Mouse (Mus musculus) intestine, embryonic 14.5 days (tissue): Measurements from ENCODE around the gene Fam131b. TPM values are rescaled to one million over a fixed set of nuclear protein-coding genes. Genes with fewer than 3 reads are reported as not detected.

ENCODE experiments used
- ATAC-seq: fragments of 200-750 bp; cut with Nextera tagmentation; replicated peaks from 2 replicates; pipeline ENCODE4 v1.8.0; 2017; ENCODE audit warnings: low read depth, moderate number of reproducible peaks, moderate TSS enrichment, moderate library complexity; ENCODE audit not compliant: low FRiP score, low TSS enrichment
- DNase-seq: peaks from one replicate; pipeline ENCODE4 v3.0.0-alpha.2; 2018; ENCODE audit warnings: low spot score
- H3K27ac ChIP-seq: fragments of 300-500 bp; sonication (generic); 2 replicates; pipeline ENCODE4 v1.5.1; 2014; ENCODE audit warnings: low read depth, mild to moderate bottlenecking, control low read depth
- H3K27me3 ChIP-seq: fragments of 300-500 bp; sonication (generic); replicated peaks from 2 replicates; pipeline ENCODE4 v1.6.1; 2014; ENCODE audit warnings: low read length, control low read depth; ENCODE audit not compliant: control insufficient read depth, insufficient read depth
- H3K36me3 ChIP-seq: fragments of 300-500 bp; sonication (generic); 2 replicates; pipeline ENCODE4 v1.6.1; 2014; ENCODE audit warnings: low read length, control low read depth; ENCODE audit not compliant: control insufficient read depth, insufficient read depth
- H3K4me1 ChIP-seq: fragments of 300-500 bp; sonication (generic); replicated peaks from 2 replicates; pipeline ENCODE4 v1.6.1; 2014; ENCODE audit warnings: low read length, control low read depth, mixed read lengths; ENCODE audit not compliant: control insufficient read depth, insufficient read depth
- H3K4me2 ChIP-seq: fragments of 300-500 bp; sonication (generic); 2 replicates; pipeline ENCODE4 v1.6.1; 2014; ENCODE audit warnings: low read length
- H3K4me3 ChIP-seq: fragments of 300-500 bp; sonication (generic); 2 replicates; pipeline ENCODE4 v1.5.1; 2014; ENCODE audit warnings: low read depth, low read length, control low read depth, mixed read lengths
- H3K9ac ChIP-seq: fragments of 300-500 bp; sonication (generic); 2 replicates; pipeline ENCODE4 v1.6.1; 2014; ENCODE audit warnings: mild to moderate bottlenecking, low read length
- H3K9me3 ChIP-seq: fragments of 300-500 bp; sonication (generic); 2 replicates; pipeline ENCODE4 v1.6.1; 2016; ENCODE audit warnings: low read length, control low read depth; ENCODE audit not compliant: control insufficient read depth
- WGBS: fragments of 180-500 bp; shearing (Covaris S2); extraction: QIAGEN DNeasy Blood & Tissue Kit; methylation state at CpG from one replicate; pipeline ENCODE4 v1.1.7; 2014; 5-methylcytosine and 5-hydroxymethylcytosine counted together
- polyA plus RNA-seq: library from polyadenylated mRNA; unstranded; fragments of >200 nt; fragmentation: Nextera tagmentation; extraction: Ambion mirVana; gene quantifications from 2 replicates; pipeline ENCODE4 v1.2.1, GENCODE M21; 2014

Gene Fam131b
- polyA plus RNA-seq, 1 experiment from 2014 or later: 0.32 TPM

DNA sequence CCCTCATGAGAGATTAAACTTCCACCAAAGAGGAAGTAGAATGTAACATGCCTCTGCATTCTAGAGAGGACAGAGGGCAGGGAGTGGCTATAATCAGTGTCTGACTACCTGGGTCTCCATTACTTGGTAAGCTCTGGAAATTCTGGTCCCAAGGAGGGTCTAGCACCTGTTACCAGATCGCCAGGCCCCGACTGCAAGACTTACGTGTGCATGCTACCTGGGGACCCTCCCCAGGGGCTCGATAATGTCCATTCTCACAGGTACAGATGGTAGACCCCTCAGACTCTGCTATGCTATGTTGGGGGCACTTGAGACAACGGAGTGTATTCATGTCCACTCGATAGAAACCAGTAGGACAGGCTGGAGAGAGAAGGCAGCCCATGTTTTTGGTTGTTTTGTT is 40.8 kb upstream of the Fam131b start:
- Histone ChIP-seq H3K9ac (no peak overlapping the region), H3K27me3 (no peaks in the 10 kb centered on the region), H3K27ac (no peak overlapping the region), H3K9me3 (no peaks in the 10 kb centered on the region), H3K4me3 (no peak overlapping the region), H3K4me1 (no peaks in the 10 kb centered on the region), H3K36me3 (peaks cover 18% of the 10 kb centered on the region), H3K4me2 (no peak overlapping the region)
- no peak for DNase-seq
- 88% methylated on average over 6 of the region's 6 CpGs for WGBS
- no peak for ATAC-seq

DNA sequence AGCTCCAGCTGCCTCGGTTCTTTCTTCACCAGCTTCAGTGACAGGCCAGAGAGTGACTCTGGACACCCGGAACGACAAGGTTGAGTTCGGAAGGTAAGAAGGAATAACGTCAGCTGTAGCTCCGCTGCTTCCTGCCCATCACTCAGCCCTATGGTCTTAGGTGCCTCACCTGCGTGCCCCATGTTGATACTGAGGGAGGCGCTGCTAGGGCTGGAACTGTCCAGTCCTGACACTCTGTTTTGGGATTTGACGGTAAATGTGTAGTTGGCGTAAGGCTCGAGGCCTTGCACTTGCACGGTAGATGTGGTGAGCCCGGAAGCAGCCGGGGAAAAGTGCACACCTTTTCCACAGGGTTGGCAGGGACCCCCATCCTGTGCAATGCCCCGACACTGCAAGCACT is 40.2 kb upstream of the Fam131b start:
- Histone ChIP-seq H3K27me3 (no peaks in the 10 kb centered on the region), H3K36me3 (peaks cover 23% of the 10 kb centered on the region)
- WGBS: 90% methylated on average over 15 of the region's 15 CpGs

DNA sequence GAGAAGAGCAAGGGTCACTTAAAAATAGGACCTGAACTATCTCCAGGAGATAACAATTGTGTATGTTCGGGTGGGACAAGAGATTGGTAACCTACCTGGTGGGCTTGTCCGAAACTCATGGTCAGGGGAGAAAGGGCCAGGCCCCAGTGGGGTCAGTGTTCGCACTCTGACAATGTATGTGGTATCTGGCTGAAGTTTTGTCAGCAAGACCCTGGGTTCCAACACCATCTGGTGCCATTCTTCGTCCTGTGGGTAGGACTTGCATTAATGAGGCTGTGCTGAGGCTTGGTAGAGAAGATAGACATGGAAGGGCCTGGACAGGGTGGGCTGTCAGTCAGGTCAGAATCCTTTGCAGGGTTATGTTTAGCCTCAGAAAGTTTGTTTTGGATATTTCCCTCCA is 39.6 kb upstream of the Fam131b start:
- peaks cover 29% of the 10 kb centered on the region for H3K36me3 ChIP-seq
- no peak overlapping the region for H3K4me2 ChIP-seq
- 86% methylated on average over 4 of the region's 4 CpGs for WGBS
- H3K27ac ChIP-seq: no peak overlapping the region
- DNase-seq: no peak
- peaks cover 3% of the 10 kb centered on the region; the same call in 1 of the 2 replicates for H3K4me1 ChIP-seq
- H3K4me3 ChIP-seq: no peak overlapping the region
- no peak for ATAC-seq
- no peak overlapping the region for H3K9ac ChIP-seq
- no peaks in the 10 kb centered on the region for H3K27me3 ChIP-seq
- H3K9me3 ChIP-seq: no peaks in the 10 kb centered on the region

More for the DNA sequence above, 40.2 kb upstream of the Fam131b start:
- H3K4me1 ChIP-seq: no peaks in the 10 kb centered on the region
- H3K4me2 ChIP-seq: no peak overlapping the region
- ATAC-seq: no peak
- H3K9me3 ChIP-seq: no peaks in the 10 kb centered on the region
- DNase-seq: no peak
- H3K27ac ChIP-seq: no peak overlapping the region
- no peak overlapping the region for H3K9ac ChIP-seq
- H3K4me3 ChIP-seq: no peak overlapping the region

DNA sequence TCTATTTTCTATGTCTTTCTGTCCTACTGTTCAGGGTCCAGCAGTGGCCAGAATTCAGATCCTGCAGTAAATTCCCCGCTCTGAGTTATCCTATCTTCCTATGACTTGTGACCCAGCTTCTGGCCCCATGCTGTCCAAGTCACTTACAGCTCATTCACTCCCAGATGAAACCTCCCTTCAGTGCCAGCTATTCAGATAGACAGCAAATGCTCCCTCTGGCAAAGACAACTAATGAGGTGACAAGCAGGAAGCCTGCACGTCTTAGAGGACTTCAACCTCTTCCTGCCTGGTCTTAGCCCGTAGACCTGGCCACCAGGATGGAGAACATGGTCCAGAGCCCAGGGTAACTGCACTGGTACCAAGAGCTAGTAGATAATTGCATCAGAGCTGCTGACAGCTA is 38.5 kb upstream of the Fam131b start:
- H3K27me3 ChIP-seq: no peaks in the 10 kb centered on the region
- H3K27ac ChIP-seq: no peak overlapping the region
- DNase-seq (no peak), ATAC-seq (no peak)
- WGBS: 62% methylated on average over 3 of the region's 3 CpGs
- H3K4me3 ChIP-seq: no peak overlapping the region
- peaks cover 40% of the 10 kb centered on the region for H3K36me3 ChIP-seq
- H3K4me1 ChIP-seq: peaks cover 4% of the 10 kb centered on the region; the same call in 1 of the 2 replicates
- H3K4me2 ChIP-seq: no peak overlapping the region
- no peaks in the 10 kb centered on the region for H3K9me3 ChIP-seq
- no peak overlapping the region for H3K9ac ChIP-seq

DNA sequence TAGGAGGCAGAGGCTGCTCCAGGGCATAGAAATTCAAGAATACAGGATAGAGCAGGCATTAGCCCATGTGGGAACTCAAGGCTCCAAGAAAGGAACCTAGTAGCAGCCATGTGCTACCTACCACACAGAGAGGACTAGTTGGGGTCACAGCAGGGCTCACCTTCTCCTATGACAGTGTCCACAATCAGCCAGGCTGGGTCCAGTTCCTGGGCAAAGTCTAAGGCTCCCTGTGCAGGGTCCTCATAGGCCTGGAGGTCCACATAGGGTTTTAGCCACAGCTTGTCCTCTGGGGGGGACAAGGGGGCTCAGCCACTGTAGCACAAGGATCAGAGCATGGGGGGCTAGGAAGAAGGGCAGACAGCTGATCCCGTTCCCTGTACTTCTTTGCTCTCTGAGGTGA is 38.1 kb upstream of the Fam131b start:
- WGBS: 75% methylated on average over 1 of the region's 1 CpGs
- H3K4me3 ChIP-seq: no peak overlapping the region
- peaks cover 44% of the 10 kb centered on the region for H3K36me3 ChIP-seq
- H3K27me3 ChIP-seq: no peaks in the 10 kb centered on the region
- no peak for DNase-seq
- no peaks in the 10 kb centered on the region for H3K9me3 ChIP-seq
- H3K4me1 ChIP-seq: peaks cover 4% of the 10 kb centered on the region; the same call in 1 of the 2 replicates
- no peak for ATAC-seq
- H3K9ac ChIP-seq: no peak overlapping the region
- no peak overlapping the region for H3K4me2 ChIP-seq
- no peak overlapping the region for H3K27ac ChIP-seq

DNA sequence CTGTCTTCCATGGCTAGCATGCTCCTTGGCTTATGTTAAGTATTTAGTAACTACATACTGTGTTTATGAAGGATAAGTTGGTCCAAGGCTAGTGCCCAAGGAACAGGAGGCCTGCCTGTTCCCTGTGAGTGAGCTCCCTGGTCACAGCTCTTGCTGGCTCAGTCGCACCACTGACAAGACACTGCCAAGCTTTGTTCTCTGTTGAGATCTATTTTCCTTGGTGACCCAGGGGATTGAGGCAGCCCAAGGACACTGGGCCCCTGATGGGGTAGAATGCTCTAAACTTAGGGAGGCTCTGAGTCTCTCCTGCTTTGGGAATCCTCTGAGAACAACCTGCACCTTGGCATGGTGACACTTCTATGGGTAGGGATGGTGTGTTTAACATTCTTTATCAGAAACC is 37.6 kb upstream of the Fam131b start:
- H3K27me3 ChIP-seq: no peaks in the 10 kb centered on the region
- peaks cover 49% of the 10 kb centered on the region for H3K36me3 ChIP-seq
- H3K4me2 ChIP-seq: no peak overlapping the region
- no peak overlapping the region for H3K4me3 ChIP-seq
- H3K9me3 ChIP-seq: no peaks in the 10 kb centered on the region
- 80% methylated on average over 1 of the region's 1 CpGs for WGBS
- DNase-seq: no peak
- ATAC-seq: no peak
- H3K9ac ChIP-seq: no peak overlapping the region
- H3K27ac ChIP-seq: no peak overlapping the region
- peaks cover 4% of the 10 kb centered on the region; the same call in 1 of the 2 replicates for H3K4me1 ChIP-seq

DNA sequence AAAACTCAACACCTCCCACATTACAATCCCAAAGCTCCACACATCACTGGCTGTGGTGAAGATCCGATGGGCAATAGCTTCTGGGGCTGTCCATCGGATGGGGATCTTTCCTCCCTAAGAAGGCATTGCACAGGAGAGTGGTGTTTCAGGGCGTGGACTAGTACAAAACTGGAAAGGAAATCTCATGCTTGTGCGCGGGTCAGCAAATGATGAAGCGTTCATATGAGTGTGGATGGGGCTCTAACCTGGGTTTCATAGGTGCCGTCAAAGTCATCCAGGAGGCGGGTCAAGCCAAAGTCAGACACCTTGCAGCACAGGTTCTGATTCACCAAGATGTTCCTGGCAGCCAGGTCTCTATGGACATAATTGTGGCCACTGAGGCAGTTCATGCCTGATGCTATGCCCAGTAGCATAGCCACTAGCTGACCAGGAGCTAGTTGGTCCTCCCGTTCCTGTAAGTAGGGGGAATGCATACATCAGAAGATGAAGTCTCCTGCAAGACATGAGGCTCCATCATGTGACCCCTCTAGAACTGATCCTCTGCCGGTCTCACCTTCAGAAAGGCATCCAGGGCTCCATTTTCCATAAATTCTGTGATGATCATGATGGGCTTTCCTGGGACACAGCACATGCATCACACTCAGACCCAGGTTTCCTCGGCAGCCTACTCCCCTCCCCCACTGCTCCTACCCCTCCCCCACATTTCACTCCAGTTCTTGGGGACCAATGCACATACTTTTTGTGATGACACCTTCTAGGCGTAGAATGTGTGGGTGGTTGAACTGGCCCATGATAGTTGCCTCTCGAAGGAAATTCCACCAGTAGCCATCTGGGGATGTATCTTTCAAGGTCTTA is 36.8 kb upstream of the Fam131b start:
- Histone ChIP-seq H3K36me3 (peaks cover 57% of the 10 kb centered on the region), H3K27ac (no peak overlapping the region), H3K4me1 (peaks cover 4% of the 10 kb centered on the region; the same call in 1 of the 2 replicates), H3K4me2 (no peak overlapping the region), H3K9me3 (no peaks in the 10 kb centered on the region), H3K27me3 (no peaks in the 10 kb centered on the region), H3K9ac (no peak overlapping the region), H3K4me3 (no peak overlapping the region)
- ATAC-seq (no peak), DNase-seq (no peak)
- 88% methylated on average over 13 of the region's 13 CpGs for WGBS

DNA sequence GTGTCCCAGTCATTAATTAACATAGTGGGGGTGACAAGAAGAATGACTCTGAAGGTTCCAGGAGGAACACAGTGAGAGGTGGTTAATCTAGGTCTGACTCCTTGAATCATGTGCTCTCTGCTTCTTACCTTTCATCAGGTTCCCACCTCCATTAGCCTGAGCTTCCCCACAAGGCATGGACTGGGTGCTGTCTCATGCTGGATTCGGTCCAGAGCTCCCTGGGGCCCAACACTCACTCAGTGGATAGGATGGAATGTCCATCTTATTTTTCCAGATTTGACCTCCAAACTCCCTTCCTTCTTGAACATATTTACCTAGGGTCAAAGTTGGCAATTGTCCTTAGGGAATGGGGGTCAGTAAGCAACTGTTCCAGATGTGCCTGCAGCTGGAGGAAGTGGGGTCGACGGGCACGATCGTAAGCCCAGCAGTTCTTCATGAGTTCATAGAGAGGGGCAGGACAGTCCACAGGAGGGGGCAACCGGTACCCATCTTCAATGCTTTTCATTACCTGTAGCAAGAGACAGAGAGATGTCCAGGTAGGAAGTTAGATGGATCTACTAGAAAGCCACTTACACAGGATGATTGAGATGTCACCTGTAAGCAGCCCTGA is 35.9 kb upstream of the Fam131b start:
- DNase-seq (no peak), ATAC-seq (no peak)
- peaks cover 4% of the 10 kb centered on the region; the same call in 1 of the 2 replicates for H3K4me1 ChIP-seq
- H3K9ac ChIP-seq: no peak overlapping the region
- WGBS: 90% methylated on average over 6 of the region's 6 CpGs
- peaks cover 66% of the 10 kb centered on the region for H3K36me3 ChIP-seq
- no peak overlapping the region for H3K4me2 ChIP-seq
- no peaks in the 10 kb centered on the region for H3K27me3 ChIP-seq
- no peaks in the 10 kb centered on the region for H3K9me3 ChIP-seq
- no peak overlapping the region for H3K4me3 ChIP-seq
- H3K27ac ChIP-seq: no peak overlapping the region
